8 mouse cellular contexts compared by ENCODE assay signal in the genomic region with DNA sequence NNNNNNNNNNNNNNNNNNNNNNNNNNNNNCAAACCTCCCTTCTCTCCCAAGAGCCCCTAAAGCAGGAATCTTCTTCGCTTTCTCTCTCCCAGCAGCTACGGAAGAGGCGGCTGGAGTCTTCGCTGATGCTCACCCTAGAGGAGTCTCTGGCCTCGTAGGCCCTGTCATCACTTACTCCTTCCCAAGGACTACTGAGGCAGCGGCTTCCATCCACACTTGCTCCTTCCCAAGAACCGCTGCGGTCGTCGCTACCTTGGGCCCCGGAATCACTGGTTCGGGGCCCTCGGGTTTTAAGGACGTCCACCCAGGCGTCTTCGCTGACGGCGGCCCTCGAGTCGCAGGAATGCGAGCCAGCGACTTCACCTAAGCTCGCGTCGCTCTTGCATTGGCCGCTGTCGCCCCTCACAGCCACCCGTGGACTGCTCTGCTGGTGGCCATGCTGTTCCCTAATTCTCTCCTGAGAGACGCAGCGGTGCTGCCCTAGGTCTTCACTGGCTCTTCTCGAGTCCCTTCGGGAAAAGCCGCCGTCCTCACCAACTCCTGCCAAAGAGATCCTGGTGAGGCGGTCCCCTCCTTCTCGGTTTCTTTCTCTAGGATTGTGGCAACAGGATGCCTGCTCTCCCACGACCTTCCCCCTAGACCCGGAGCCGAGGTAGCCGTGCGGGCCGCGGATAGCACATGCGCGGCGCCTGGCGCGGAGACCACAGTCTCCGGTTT. TPM values are rescaled to one million over a fixed set of nuclear protein-coding genes. Genes with fewer than 3 reads are reported as not detected.
DNase-seq lines count a peak whose midpoint lies in the region; ATAC-seq and TF ChIP-seq lines count a peak whose summit lies in the region.

No protein-coding gene starts in this region.

- no peaks in the 10 kb centered on the region for H3K9me3 ChIP-seq in heart, postnatal 0 days (replicated peaks; ENCODE audit: control insufficient read depth, low read length)
- no peaks in the 10 kb centered on the region for H3K9me3 ChIP-seq in liver, postnatal 0 days (ENCODE audit: low read length)

- intact Hi-C loops in left cerebral cortex, postnatal 25 days (cut with DNase I) = loop anchor here (5.0 kb wide), 1 partner anchor 236 kb away; a partner anchor contains a TSS

- peak; percentile 28 for DNase-seq in left cerebral cortex, adult 11 months (ENCODE audit: low spot score)
- DNase-seq in left cerebral cortex, postnatal 25 days (ENCODE audit: low spot score in 2 of 2) = no peak
- no peak for DNase-seq in heart, postnatal 0 days (ENCODE audit: low spot score)
- no peak for DNase-seq in liver, postnatal 0 days
- peak; percentile 40 for DNase-seq in splenic B cell, adult 2 months (ENCODE audit: low read depth, low spot score)
- no peak for DNase-seq in urinary bladder, postnatal 14 days (ENCODE audit: low spot score)
- DNase-seq in cerebellum, postnatal 4 days (ENCODE audit: low spot score in 2 of 2) = no peak

- peak overlapping the region; percentile 75 for H3K4me3 ChIP-seq in heart, postnatal 0 days (ENCODE audit: low read depth, low read length)
- peak overlapping the region; percentile 76 for H3K4me3 ChIP-seq in liver, postnatal 0 days (ENCODE audit: low read depth, low read length)

- ATAC-seq in common myeloid progenitor, adult 5-6 weeks (replicated peaks; ENCODE audit: low read depth, poor library complexity, severe bottlenecking) = peak; percentile 37
- ATAC-seq in heart, postnatal 0 days (ENCODE audit: insufficient read depth, low read depth) = peak; percentile 55
- ATAC-seq in liver, postnatal 0 days = peak; percentile 68

- peak overlapping the region; percentile 36 for H3K9ac ChIP-seq in heart, postnatal 0 days (replicated peaks; ENCODE audit: low read depth, low read length)
- H3K9ac ChIP-seq in liver, postnatal 0 days (replicated peaks) = peak overlapping the region; percentile 78

- no peak overlapping the region for H3K27ac ChIP-seq in heart, postnatal 0 days (ENCODE audit: low read depth)
- H3K27ac ChIP-seq in liver, postnatal 0 days (ENCODE audit: low read depth) = peak overlapping the region; percentile 79; the same call in 1 of the 2 replicates

- WGBS in heart, postnatal 0 days = 1% methylated on average over 49 of the region's 49 CpGs
- 2% methylated on average over 49 of the region's 49 CpGs for WGBS in liver, postnatal 0 days (ENCODE audit: insufficient replicate concordance)

- peaks cover 16% of the 10 kb centered on the region for H3K4me1 ChIP-seq in heart, postnatal 0 days (ENCODE audit: control insufficient read depth, insufficient read depth)
- peaks cover 7% of the 10 kb centered on the region for H3K4me1 ChIP-seq in liver, postnatal 0 days (ENCODE audit: insufficient read depth)

- peak overlapping the region; percentile 80 for H3K4me2 ChIP-seq in heart, postnatal 0 days (ENCODE audit: low read depth, low read length)
- peak overlapping the region; percentile 96 for H3K4me2 ChIP-seq in liver, postnatal 0 days (ENCODE audit: low read depth, low read length)

- TF ChIP-seq CTCF in heart, postnatal 0 days (IDR thresholded peaks at IDR 0.05; ENCODE audit: low read depth) = no peak
- TF ChIP-seq CTCF in liver, postnatal 0 days (IDR thresholded peaks at IDR 0.05; ENCODE audit: low read depth) = no peak

- TF ChIP-seq EP300 in heart, postnatal 0 days (IDR thresholded peaks at IDR 0.05; ENCODE audit: low read depth) = no peak
- TF ChIP-seq EP300 in liver, postnatal 0 days (IDR thresholded peaks at IDR 0.05; ENCODE audit: low read depth) = no peak

- no peaks in the 10 kb centered on the region for H3K27me3 ChIP-seq in heart, postnatal 0 days (ENCODE audit: control insufficient read depth, insufficient read depth, low read length)
- no peaks in the 10 kb centered on the region for H3K27me3 ChIP-seq in liver, postnatal 0 days (ENCODE audit: insufficient read depth, low read length)
- no peaks in the 10 kb centered on the region for H3K27me3 ChIP-seq in splenic B cell, adult 2 months (ENCODE audit: control insufficient read depth, insufficient read depth, low read length, poor library complexity, severe bottlenecking)

- peaks cover 14% of the 10 kb centered on the region; the same call in 1 of the 2 replicates for H3K36me3 ChIP-seq in heart, postnatal 0 days (replicated peaks; ENCODE audit: control insufficient read depth, insufficient read depth, low read length)
- 0 out of 2 replicates have a peak, but pooled peaks cover 6% of the 10 kb centered on the region for H3K36me3 ChIP-seq in liver, postnatal 0 days (replicated peaks; ENCODE audit: insufficient read depth, low read length)
- H3K36me3 ChIP-seq in splenic B cell, adult 2 months (ENCODE audit: control insufficient read depth, insufficient read depth, low read length, poor library complexity, severe bottlenecking) = no peaks in the 10 kb centered on the region

RNA-seq across cellular contexts. Expression of a gene that starts 0.5 kb away (rescaled TPM):
- 10 to 100 TPM; 20.7 to 20.9 TPM for total RNA-seq in left cerebral cortex, postnatal 25 days (2021)
- 0.09 and 1.3 TPM in 2 replicates for total RNA-seq in common myeloid progenitor, adult 5-6 weeks (2017)
- 1.5 and 2.6 TPM in 2 replicates for total RNA-seq in heart, postnatal 0 days (2014; rRNA removed; ENCODE audit: low replicate concordance)
- 1.1 and 1.6 TPM in 2 replicates for polyA plus RNA-seq in heart, postnatal 0 days (2015; fragmentation: Nextera tagmentation; extraction: Ambion mirVana)
- polyA plus RNA-seq in liver, postnatal 0 days (2015; fragmentation: Nextera tagmentation; extraction: Ambion mirVana) = 0.45 and 0.67 TPM in 2 replicates

RNA-seq across cellular contexts. Expression of a gene that starts 33.3 kb away (rescaled TPM):
- total RNA-seq in left cerebral cortex, postnatal 25 days (2021) = 10 to 100 TPM; 47.4 to 49.8 TPM
- total RNA-seq in common myeloid progenitor, adult 5-6 weeks (2017) = 97.9 and 112 TPM in 2 replicates
- 10.6 and 26.2 TPM in 2 replicates for total RNA-seq in heart, postnatal 0 days (2014; rRNA removed; ENCODE audit: low replicate concordance)
- polyA plus RNA-seq in heart, postnatal 0 days (2015; fragmentation: Nextera tagmentation; extraction: Ambion mirVana) = 9.6 and 10.5 TPM in 2 replicates
- 7.0 and 8.0 TPM in 2 replicates for polyA plus RNA-seq in liver, postnatal 0 days (2015; fragmentation: Nextera tagmentation; extraction: Ambion mirVana)

Comparison
In these comparisons a context has a peak if more than half of its experiments do, and no peak if none do; other contexts are left out.
1. DNase-seq: peak in left cerebral cortex, adult 11 months (single experiment) and splenic B cell, adult 2 months (single experiment); none in left cerebral cortex, postnatal 25 days (0 of 2), heart, postnatal 0 days (single experiment), liver, postnatal 0 days (single experiment), urinary bladder, postnatal 14 days (single experiment) and cerebellum, postnatal 4 days (0 of 2).
2. Peak in every context shown above with its lines, with median percentiles within 50 percentile points of each other: ATAC-seq.